Mouse (Mus musculus): Measurements from ENCODE around the gene Rpl14. TPM values are rescaled to one million over a fixed set of nuclear protein-coding genes. Genes with fewer than 3 reads are reported as not detected.

Rpl14 gene
- polyA plus RNA-seq, 1 experiment from 2014 or later: 488 TPM

- no peaks in the 10 kb centered on the region for H3K4me1 ChIP-seq (ENCODE audit: insufficient read depth, low read depth, low read length)
- TF ChIP-seq CTCF (IDR thresholded peaks at IDR 0.05) (no peak), EP300 (IDR thresholded peaks at IDR 0.05) (no peak)
- H3K9me3 ChIP-seq (ENCODE audit: low read length): peaks cover 8% of the 10 kb centered on the region; the same call in 1 of the 2 replicates
- no peak overlapping the region for H3K27ac ChIP-seq (ENCODE audit: low read length)
- no peaks in the 10 kb centered on the region for H3K36me3 ChIP-seq (ENCODE audit: insufficient read depth, low read length)
- H3K4me3 ChIP-seq (ENCODE audit: low read depth, low read length): no peak overlapping the region
- no peak overlapping the region for H3K4me2 ChIP-seq (replicated peaks; ENCODE audit: low read depth, low read length)
- H3K9ac ChIP-seq (replicated peaks; ENCODE audit: low read depth): no peak overlapping the region
- H3K27me3 ChIP-seq (replicated peaks; ENCODE audit: insufficient read depth, low read length): no peaks in the 10 kb centered on the region
- ATAC-seq: no peak
- no peak for DNase-seq (ENCODE audit: low spot score)
Observed at GRCm38 (mm10) chr9:120611055-120611454, 39.8 kb downstream of the Rpl14 start.

DNA sequence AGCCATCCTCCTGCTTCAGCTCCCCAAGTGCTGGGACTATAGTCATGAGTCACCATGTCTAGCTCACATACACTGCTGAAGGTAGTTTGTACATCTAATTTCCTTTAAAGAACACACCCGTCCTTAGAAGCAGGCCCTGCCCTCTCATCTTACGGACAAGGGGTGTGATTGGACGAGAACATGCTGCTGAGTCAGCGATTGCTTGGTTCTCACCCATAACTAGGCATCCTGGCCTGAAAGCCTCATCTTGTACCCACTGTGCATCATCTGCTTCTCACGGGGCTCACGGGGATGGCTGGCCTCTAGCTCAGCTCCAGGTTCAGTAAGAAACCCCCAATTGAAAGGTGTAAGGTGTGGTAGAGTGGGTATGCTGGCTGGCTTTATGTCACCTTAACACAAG, 42.8 kb downstream of the Rpl14 start:
- no peaks in the 10 kb centered on the region for H3K36me3 ChIP-seq (ENCODE audit: insufficient read depth, low read length)
- ATAC-seq: no peak
- DNase-seq (ENCODE audit: low spot score): no peak

DNA sequence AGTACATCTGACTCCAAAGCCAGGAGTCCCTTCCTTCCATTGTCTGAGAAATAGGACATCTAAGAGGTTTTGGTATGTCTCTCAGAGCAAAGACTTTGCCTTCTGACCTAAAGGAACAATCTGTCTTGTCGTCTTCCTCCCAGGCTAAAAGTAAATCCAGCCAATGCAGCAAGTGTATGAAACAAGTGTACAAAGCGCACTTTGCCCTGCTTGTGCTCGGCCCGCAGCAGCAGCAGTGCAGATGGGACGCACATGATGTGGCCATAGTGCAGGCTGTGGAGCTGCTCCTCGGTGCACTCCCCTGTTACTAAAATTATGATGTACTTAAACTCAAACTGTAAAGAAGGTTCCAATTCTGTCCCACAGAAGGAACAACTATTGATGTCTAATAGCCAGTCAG, 46.9 kb downstream of the Rpl14 start:
- 78% methylated on average over 6 of the region's 6 CpGs for WGBS
- H3K4me1 ChIP-seq (ENCODE audit: insufficient read depth, low read depth, low read length): no peaks in the 10 kb centered on the region
- no peak overlapping the region for H3K4me3 ChIP-seq (ENCODE audit: low read depth, low read length)
- H3K4me2 ChIP-seq (replicated peaks; ENCODE audit: low read depth, low read length): no peak overlapping the region
- no peaks in the 10 kb centered on the region for H3K36me3 ChIP-seq (ENCODE audit: insufficient read depth, low read length)
- TF ChIP-seq EP300 (IDR thresholded peaks at IDR 0.05) (no peak), CTCF (IDR thresholded peaks at IDR 0.05) (no peak)
- no peak overlapping the region for H3K9ac ChIP-seq (replicated peaks; ENCODE audit: low read depth)
- H3K9me3 ChIP-seq (ENCODE audit: low read length): peaks cover 3% of the 10 kb centered on the region; the same call in 1 of the 2 replicates
- H3K27me3 ChIP-seq (replicated peaks; ENCODE audit: insufficient read depth, low read length): no peaks in the 10 kb centered on the region
- DNase-seq (ENCODE audit: low spot score): no peak
- H3K27ac ChIP-seq (ENCODE audit: low read length): no peak overlapping the region
- ATAC-seq: no peak

More for the DNA sequence above, 42.8 kb downstream of the Rpl14 start:
- no peak overlapping the region for H3K9ac ChIP-seq (replicated peaks; ENCODE audit: low read depth)
- H3K4me1 ChIP-seq (ENCODE audit: insufficient read depth, low read depth, low read length): no peaks in the 10 kb centered on the region
- no peak overlapping the region for H3K4me2 ChIP-seq (replicated peaks; ENCODE audit: low read depth, low read length)
- 86% methylated on average over 6 of the region's 6 CpGs for WGBS
- H3K27me3 ChIP-seq (replicated peaks; ENCODE audit: insufficient read depth, low read length): no peaks in the 10 kb centered on the region
- no peaks in the 10 kb centered on the region for H3K9me3 ChIP-seq (ENCODE audit: low read length)
- TF ChIP-seq EP300 (IDR thresholded peaks at IDR 0.05) (no peak), CTCF (IDR thresholded peaks at IDR 0.05) (no peak)
- no peak overlapping the region for H3K4me3 ChIP-seq (ENCODE audit: low read depth, low read length)
- no peak overlapping the region for H3K27ac ChIP-seq (ENCODE audit: low read length)

DNA sequence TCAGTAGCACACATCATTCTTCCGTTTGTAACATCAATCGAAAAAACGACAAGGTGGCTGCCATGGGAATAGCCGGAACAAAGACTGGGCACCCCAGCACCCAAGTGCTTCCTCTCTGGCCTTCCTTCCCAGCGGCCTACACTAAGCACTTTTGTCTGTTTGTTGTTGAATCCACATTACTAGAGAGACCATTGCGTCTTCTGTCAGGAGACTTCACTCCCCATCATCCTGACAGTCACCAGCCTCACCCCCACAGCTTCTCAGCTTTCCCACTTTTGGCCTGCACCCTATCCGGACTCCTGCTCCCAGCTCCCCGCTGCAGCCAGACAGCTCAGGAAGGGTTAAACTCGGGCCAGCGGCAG, 48.1 kb downstream of the Rpl14 start:
- Histone ChIP-seq H3K9ac (replicated peaks; ENCODE audit: low read depth) (no peak overlapping the region), H3K9me3 (ENCODE audit: low read length) (peaks cover 3% of the 10 kb centered on the region; the same call in 1 of the 2 replicates), H3K4me1 (ENCODE audit: insufficient read depth, low read depth, low read length) (no peaks in the 10 kb centered on the region), H3K4me3 (ENCODE audit: low read depth, low read length) (no peak overlapping the region), H3K4me2 (replicated peaks; ENCODE audit: low read depth, low read length) (0 out of 2 replicates have a peak overlapping the region, but pooled peaks have one; percentile 3), H3K27ac (ENCODE audit: low read length) (no peak overlapping the region), H3K36me3 (ENCODE audit: insufficient read depth, low read length) (no peaks in the 10 kb centered on the region), H3K27me3 (replicated peaks; ENCODE audit: insufficient read depth, low read length) (no peaks in the 10 kb centered on the region)
- no peak for TF ChIP-seq CTCF (IDR thresholded peaks at IDR 0.05)
- no peak for TF ChIP-seq EP300 (IDR thresholded peaks at IDR 0.05)
- ATAC-seq (no peak), DNase-seq (ENCODE audit: low spot score) (no peak)
- WGBS: 21% methylated on average over 10 of the region's 10 CpGs

DNA sequence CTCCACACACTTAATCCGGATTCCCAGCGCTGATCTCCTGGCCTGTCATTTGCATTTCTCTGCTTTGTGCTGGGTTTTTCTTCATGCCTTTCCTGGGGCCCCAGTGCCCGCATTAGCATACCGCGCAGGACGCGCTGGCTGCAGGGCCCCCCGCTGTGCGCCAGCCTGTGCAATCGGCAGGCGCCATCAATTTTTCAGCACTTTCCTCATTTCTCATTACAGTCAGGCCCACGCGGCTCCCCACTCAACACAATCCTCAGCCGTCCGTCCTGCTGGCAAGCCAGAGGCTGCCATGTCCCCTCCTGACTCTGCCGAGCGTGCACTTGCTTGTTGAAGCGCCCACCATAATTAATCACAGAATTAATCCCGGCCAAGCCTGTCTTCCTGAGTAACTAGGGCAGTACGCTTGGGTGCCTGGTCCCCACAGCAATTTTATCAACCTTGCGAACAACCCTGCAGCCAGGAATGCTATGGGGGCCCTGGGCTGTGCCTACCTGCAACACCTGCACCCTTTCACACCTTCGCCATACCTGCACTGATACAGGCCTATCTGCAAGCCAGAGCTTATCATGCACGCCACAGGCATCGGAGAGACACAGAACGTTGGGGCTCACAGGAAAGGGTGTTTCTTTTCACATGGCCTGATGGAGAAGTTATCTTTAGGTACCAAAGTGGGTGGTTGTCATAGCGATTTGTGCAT, 48.6 kb downstream of the Rpl14 start:
- Histone ChIP-seq H3K9me3 (ENCODE audit: low read length) (peaks cover 3% of the 10 kb centered on the region; the same call in 1 of the 2 replicates), H3K4me2 (replicated peaks; ENCODE audit: low read depth, low read length) (0 out of 2 replicates have a peak overlapping the region, but pooled peaks have one; percentile 3), H3K27me3 (replicated peaks; ENCODE audit: insufficient read depth, low read length) (no peaks in the 10 kb centered on the region), H3K27ac (ENCODE audit: low read length) (no peak overlapping the region), H3K9ac (replicated peaks; ENCODE audit: low read depth) (no peak overlapping the region), H3K4me1 (ENCODE audit: insufficient read depth, low read depth, low read length) (no peaks in the 10 kb centered on the region), H3K36me3 (ENCODE audit: insufficient read depth, low read length) (no peaks in the 10 kb centered on the region), H3K4me3 (ENCODE audit: low read depth, low read length) (no peak overlapping the region)
- ATAC-seq (no peak), DNase-seq (ENCODE audit: low spot score) (no peak)
- TF ChIP-seq EP300 (IDR thresholded peaks at IDR 0.05): no peak
- no peak for TF ChIP-seq CTCF (IDR thresholded peaks at IDR 0.05)
- WGBS: 17% methylated on average over 26 of the region's 26 CpGs

DNA sequence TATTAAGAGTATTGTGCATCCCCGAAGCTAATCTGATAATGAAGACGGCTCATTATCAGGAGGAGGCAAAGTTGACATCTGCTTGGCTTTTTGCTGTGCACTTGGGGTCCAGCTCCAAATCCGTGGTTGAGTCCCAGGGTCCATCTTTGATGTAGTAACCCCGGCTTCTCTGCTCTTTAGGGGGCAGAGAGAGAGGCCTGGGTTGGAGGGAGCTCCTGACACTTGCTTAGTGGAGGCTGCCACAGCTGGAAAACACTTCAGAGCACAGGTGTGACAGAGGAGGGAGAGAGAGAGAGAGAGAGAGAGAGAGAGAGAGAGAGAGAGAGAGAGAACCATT, 49.1 kb downstream of the Rpl14 start:
- Histone ChIP-seq H3K9ac (replicated peaks; ENCODE audit: low read depth) (no peak overlapping the region), H3K9me3 (ENCODE audit: low read length) (peaks cover 3% of the 10 kb centered on the region; the same call in 1 of the 2 replicates), H3K27ac (ENCODE audit: low read length) (no peak overlapping the region), H3K4me3 (ENCODE audit: low read depth, low read length) (no peak overlapping the region), H3K4me1 (ENCODE audit: insufficient read depth, low read depth, low read length) (no peaks in the 10 kb centered on the region), H3K4me2 (replicated peaks; ENCODE audit: low read depth, low read length) (no peak overlapping the region), H3K36me3 (ENCODE audit: insufficient read depth, low read length) (no peaks in the 10 kb centered on the region), H3K27me3 (replicated peaks; ENCODE audit: insufficient read depth, low read length) (no peaks in the 10 kb centered on the region)
- WGBS: 37% methylated on average over 4 of the region's 4 CpGs
- TF ChIP-seq CTCF (IDR thresholded peaks at IDR 0.05) (no peak), EP300 (IDR thresholded peaks at IDR 0.05) (no peak)
- ATAC-seq: no peak
- DNase-seq (ENCODE audit: low spot score): no peak

Other genes starting within 250 kb of the Rpl14 start
- 112 and 114 TPM in 2 replicates for gene Eif1b, start 79.2 kb upstream of the Rpl14 start, polyA plus RNA-seq (2015; fragmentation: Nextera tagmentation; extraction: Ambion mirVana)
- gene Entpd3, start 31.6 kb upstream of the Rpl14 start, polyA plus RNA-seq (2015; fragmentation: Nextera tagmentation; extraction: Ambion mirVana): 3.6 and 4.1 TPM in 2 replicates